Mouse (Mus musculus) brain, embryonic 14.5 days (tissue): ENCODE data around the gene St8sia2.

Source experiments
- CTCF ChIP-seq: fragments of 200-500 bp; IDR thresholded peaks from 2 replicates; pipeline ENCODE4 v1.5.1; 2012; ENCODE audit warnings: inconsistent platforms, mild to moderate bottlenecking, moderate library complexity, borderline replicate concordance; ENCODE audit not compliant: insufficient read depth, insufficient read length; ENCODE audit errors: extremely low read depth
- POLR2A ChIP-seq: fragments of 200-500 bp; IDR thresholded peaks from 2 replicates; pipeline ENCODE4 v1.6.1; 2012; ENCODE audit warnings: mild to moderate bottlenecking, inconsistent platforms, borderline replicate concordance; ENCODE audit not compliant: poor library complexity, insufficient read depth, insufficient read length, severe bottlenecking; ENCODE audit errors: extremely low read depth

DNA sequence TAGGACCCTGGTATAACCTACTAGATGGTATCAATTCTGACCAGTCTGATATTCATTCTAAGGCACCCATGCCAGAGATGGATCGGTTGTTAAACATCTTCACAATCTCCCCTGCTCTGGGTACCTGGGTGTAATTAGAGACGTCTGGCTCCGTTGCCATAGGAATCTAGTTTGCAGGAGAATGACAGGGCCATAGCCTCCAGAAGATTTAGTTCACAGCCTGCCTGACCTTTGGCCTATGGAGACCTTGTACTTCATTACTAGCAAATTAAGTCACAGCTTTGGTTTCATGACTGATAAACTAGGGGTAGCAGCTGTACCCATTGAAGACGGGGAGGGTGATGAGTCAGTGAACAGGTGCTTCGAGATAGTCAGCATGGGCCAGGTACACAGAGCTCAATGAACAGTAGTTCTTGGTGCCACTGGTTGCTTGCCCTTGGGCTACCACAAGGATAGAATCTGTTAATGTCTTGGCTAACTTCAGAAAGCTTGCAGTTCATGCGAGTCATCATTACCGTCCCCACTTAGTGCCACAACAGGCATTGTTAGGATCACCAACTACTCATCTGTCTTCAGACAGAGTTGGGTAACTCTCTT, 4.4 kb downstream of the St8sia2 start:
- no peak for TF ChIP-seq CTCF
- no peak for TF ChIP-seq POLR2A
